Mouse (Mus musculus): Measurements from ENCODE around the gene Mx1. TPM values are rescaled to one million over a fixed set of nuclear protein-coding genes. Genes with fewer than 3 reads are reported as not detected.

Mx1 gene
- polyA plus RNA-seq, 1 experiment from 2014 or later, result 0.43 TPM

GRCm38 (mm10) chr16:97402213-97402785 lies 60.4 kb downstream of the Mx1 start:
- H3K9me3 ChIP-seq, result no peaks in the 10 kb centered on the region
- no peaks in the 10 kb centered on the region for H3K27me3 ChIP-seq
- H3K4me1 ChIP-seq, result no peaks in the 10 kb centered on the region
- H3K4me2 ChIP-seq (replicated peaks), result no peak overlapping the region
- WGBS, result 66% methylated on average over 4 of the region's 4 CpGs
- H3K4me3 ChIP-seq, result no peak overlapping the region
- H3K9ac ChIP-seq, result no peak overlapping the region
- H3K36me3 ChIP-seq, result no peaks in the 10 kb centered on the region
- ATAC-seq (ENCODE audit: insufficient number of reproducible peaks, insufficient read depth, low FRiP score, low TSS enrichment), result no peak
- no peak overlapping the region for H3K27ac ChIP-seq

GRCm38 (mm10) chr16:97401741-97402140 lies 61.0 kb downstream of the Mx1 start:
- Histone ChIP-seq H3K27ac (no peak overlapping the region), H3K4me3 (no peak overlapping the region), H3K36me3 (no peaks in the 10 kb centered on the region), H3K9ac (no peak overlapping the region), H3K9me3 (no peaks in the 10 kb centered on the region), H3K4me1 (no peaks in the 10 kb centered on the region), H3K27me3 (no peaks in the 10 kb centered on the region), H3K4me2 (replicated peaks) (no peak overlapping the region)
- no peak for ATAC-seq (ENCODE audit: insufficient number of reproducible peaks, insufficient read depth, low FRiP score, low TSS enrichment)

GRCm38 (mm10) chr16:97399991-97400390 lies 62.7 kb downstream of the Mx1 start:
- H3K9ac ChIP-seq, result no peak overlapping the region
- no peaks in the 10 kb centered on the region for H3K4me1 ChIP-seq
- no peak overlapping the region for H3K4me2 ChIP-seq (replicated peaks)
- no peak overlapping the region for H3K27ac ChIP-seq
- no peaks in the 10 kb centered on the region for H3K27me3 ChIP-seq
- no peaks in the 10 kb centered on the region for H3K9me3 ChIP-seq
- no peak overlapping the region for H3K4me3 ChIP-seq
- ATAC-seq (ENCODE audit: insufficient number of reproducible peaks, insufficient read depth, low FRiP score, low TSS enrichment), result no peak
- 83% methylated on average over 4 of the region's 4 CpGs for WGBS
- H3K36me3 ChIP-seq, result no peaks in the 10 kb centered on the region

- Histone ChIP-seq H3K4me3 (no peak overlapping the region), H3K4me2 (replicated peaks) (no peak overlapping the region), H3K4me1 (no peaks in the 10 kb centered on the region), H3K9ac (no peak overlapping the region), H3K9me3 (no peaks in the 10 kb centered on the region), H3K36me3 (no peaks in the 10 kb centered on the region), H3K27me3 (no peaks in the 10 kb centered on the region), H3K27ac (no peak overlapping the region)
- no peak for ATAC-seq (ENCODE audit: insufficient number of reproducible peaks, insufficient read depth, low FRiP score, low TSS enrichment)
- 84% methylated on average over 2 of the region's 2 CpGs for WGBS
Measured at GRCm38 (mm10) chr16:97397945-97398531, 64.7 kb downstream of the Mx1 start.

Other genes starting within 250 kb of the Mx1 start
- 7.2 and 8.3 TPM in 2 replicates for gene Bace2, start 106.2 kb downstream of the Mx1 start, polyA plus RNA-seq (2016; fragmentation: Nextera tagmentation; extraction: Ambion mirVana)
- not detected in 2 replicates for gene Fam3b, start 51.9 kb upstream of the Mx1 start, polyA plus RNA-seq (2016; fragmentation: Nextera tagmentation; extraction: Ambion mirVana)
- gene Tmprss2, start 148.3 kb upstream of the Mx1 start, polyA plus RNA-seq (2016; fragmentation: Nextera tagmentation; extraction: Ambion mirVana), result 0.85 and 1.5 TPM in 2 replicates